Mouse (Mus musculus) CH12.LX (cell line): ENCODE results near the gene Brinp3.

Source experiments
- CHD2 ChIP-seq: IDR thresholded peaks from 2 replicates; pipeline ENCODE4 v1.6.1; 2011; ENCODE audit warnings: low read length, improper control_type of control experiment
- CTCF ChIP-seq, 2 experiments: IDR thresholded peaks in 1 of 2; conservative IDR thresholded peaks in 1 of 2; 2 replicates each; pipeline ENCODE4 v1.5.1; 2011 to 2012; ENCODE audit warnings: low read depth in 2 of 2, low read length in 2 of 2, improper control_type of control experiment in 1 of 2, inconsistent platforms in 1 of 2, mild to moderate bottlenecking in 1 of 2, moderate library complexity in 1 of 2
- E2F4 ChIP-seq: IDR thresholded peaks from 2 replicates; pipeline ENCODE4 v1.6.1; 2011; ENCODE audit warnings: low read depth, low read length, improper control_type of control experiment; ENCODE audit not compliant: insufficient replicate concordance
- MAFK ChIP-seq: IDR thresholded peaks from 2 replicates; pipeline ENCODE4 v1.6.1; 2011; ENCODE audit warnings: low read length, improper control_type of control experiment; ENCODE audit not compliant: insufficient replicate concordance
- MAX ChIP-seq: IDR thresholded peaks from 2 replicates; pipeline ENCODE4 v1.6.1; 2011; ENCODE audit warnings: low read length, improper control_type of control experiment
- MEF2A ChIP-seq: IDR thresholded peaks from 2 replicates; pipeline ENCODE4 v1.6.1; 2014; ENCODE audit warnings: low read depth, mild to moderate bottlenecking, inconsistent platforms, low read length, improper control_type of control experiment, borderline replicate concordance
- POLR2A ChIP-seq: IDR thresholded peaks from 2 replicates; pipeline ENCODE4 v1.6.1; 2011; ENCODE audit warnings: low read depth, mild to moderate bottlenecking, improper control_type of control experiment, low read length
- POLR2AphosphoS2 ChIP-seq: IDR thresholded peaks from 2 replicates; pipeline ENCODE4 v1.6.1; 2011; ENCODE audit warnings: low read depth, low read length, improper control_type of control experiment
- RAD21 ChIP-seq: IDR thresholded peaks from 2 replicates; pipeline ENCODE4 v1.6.1; 2011; ENCODE audit warnings: low read depth, mild to moderate bottlenecking, low read length, improper control_type of control experiment, moderate library complexity
- TCF12 ChIP-seq: IDR thresholded peaks from 2 replicates; pipeline ENCODE4 v1.6.1; 2014; ENCODE audit warnings: low read depth, mild to moderate bottlenecking, inconsistent platforms, low read length, improper control_type of control experiment

DNA sequence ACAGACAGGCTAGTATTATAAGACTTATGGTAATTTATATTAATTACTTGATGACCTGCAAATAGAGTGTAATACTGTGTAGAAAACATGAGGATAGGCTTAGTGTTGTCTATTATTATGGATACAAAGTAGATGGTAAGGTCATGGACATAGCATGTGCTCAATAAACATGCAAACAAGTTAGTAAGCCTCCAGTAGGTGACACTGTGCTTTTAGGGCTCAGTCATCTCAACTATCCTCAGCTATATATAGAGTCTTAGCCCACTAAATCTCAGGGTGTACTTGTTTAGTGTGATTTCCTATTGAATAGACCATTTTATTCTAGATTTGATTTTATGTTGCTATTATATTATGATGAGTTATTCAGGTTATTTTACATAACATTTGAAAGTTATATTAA, 34.0 kb downstream of the Brinp3 start:
- TF ChIP-seq MAFK (no peak), POLR2AphosphoS2 (no peak), E2F4 (no peak), POLR2A (no peak), CHD2 (no peak), CTCF (conservative IDR thresholded peaks at IDR 0.05 in 1 of 2, IDR thresholded peaks at IDR 0.05 in 1 of 2; ENCODE audit: low read depth in 2 of 2, low read length in 2 of 2) (no peak), RAD21 (no peak), TCF12 (no peak), MEF2A (no peak), MAX (no peak)
